Mouse (Mus musculus): ENCODE measurements around the gene Olfr1293-ps. TPM values are rescaled to one million over a fixed set of nuclear protein-coding genes. Genes with fewer than 3 reads are reported as not detected.

Olfr1293-ps gene
- polyA plus RNA-seq, 1 experiment from 2014 or later: not detected

DNA sequence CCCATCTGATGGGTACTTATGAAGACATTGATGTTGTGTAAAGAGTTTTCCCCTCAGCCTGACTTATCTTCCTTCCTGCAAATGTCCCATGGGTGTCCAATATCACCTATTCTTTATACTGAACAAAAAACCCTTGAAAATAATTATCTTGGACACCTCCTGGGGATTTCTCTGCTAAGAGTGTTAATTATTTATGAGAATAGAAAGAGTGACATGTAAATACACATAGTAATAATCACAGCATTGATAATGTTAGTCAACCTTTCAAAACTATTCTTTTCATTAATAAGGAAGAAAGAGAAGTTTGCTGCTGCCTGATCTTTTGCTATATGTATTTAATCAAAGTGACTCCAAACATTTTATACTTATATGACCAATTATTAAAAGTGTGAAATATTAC is 44.6 kb downstream of the Olfr1293-ps start, which contains the start of gene Olfr1295:
TSS of gene Olfr1295 (minus strand) at position 101 of the 400 bp plus-strand sequence.
- no peak within 1 kb of the TSS for H3K4me3 ChIP-seq (ENCODE audit: low read depth, low read length)
- no peak within 1 kb of the TSS for H3K27ac ChIP-seq (ENCODE audit: low read depth, low read length)
- H3K9ac ChIP-seq (ENCODE audit: low read depth, low read length): no peak within 1 kb of the TSS
- ATAC-seq: no peak
- no peaks in the 10 kb centered on the region for H3K27me3 ChIP-seq (replicated peaks; ENCODE audit: control insufficient read depth, insufficient read depth, low read length)
- H3K4me2 ChIP-seq (replicated peaks; ENCODE audit: low read depth): no peak within 1 kb of the TSS
- no peak for TF ChIP-seq CTCF (IDR thresholded peaks at IDR 0.05; ENCODE audit: low read depth)
- H3K36me3 ChIP-seq (ENCODE audit: control insufficient read depth, insufficient read depth): no peaks in the 10 kb centered on the region
- no peaks in the 10 kb centered on the region for H3K9me3 ChIP-seq (ENCODE audit: control insufficient read depth)
- H3K4me1 ChIP-seq (replicated peaks; ENCODE audit: control insufficient read depth, insufficient read depth, low read length): no peaks in the 10 kb centered on the region

Other genes with a start within 250 kb of the Olfr1293-ps start
- not detected in 2 replicates for gene Olfr1278, start 235.1 kb upstream of the Olfr1293-ps start, polyA plus RNA-seq (2015; fragmentation: Nextera tagmentation; extraction: Ambion mirVana)
- gene Olfr1279, start 224.6 kb upstream of the Olfr1293-ps start, polyA plus RNA-seq (2015; fragmentation: Nextera tagmentation; extraction: Ambion mirVana): not detected in 2 replicates
- not detected in 2 replicates for gene Olfr1280, start 211.2 kb upstream of the Olfr1293-ps start, polyA plus RNA-seq (2015; fragmentation: Nextera tagmentation; extraction: Ambion mirVana)
- not detected in 2 replicates for gene Olfr1281, start 198.7 kb upstream of the Olfr1293-ps start, polyA plus RNA-seq (2015; fragmentation: Nextera tagmentation; extraction: Ambion mirVana)
- gene Olfr1282, start 189.1 kb upstream of the Olfr1293-ps start, polyA plus RNA-seq (2015; fragmentation: Nextera tagmentation; extraction: Ambion mirVana): not detected in 2 replicates
- not detected in 2 replicates for gene Olfr1283, start 158.4 kb upstream of the Olfr1293-ps start, polyA plus RNA-seq (2015; fragmentation: Nextera tagmentation; extraction: Ambion mirVana)
- not detected in 2 replicates for gene Olfr1284, start 149.7 kb upstream of the Olfr1293-ps start, polyA plus RNA-seq (2015; fragmentation: Nextera tagmentation; extraction: Ambion mirVana)
- gene Olfr1286, start 102.1 kb upstream of the Olfr1293-ps start, polyA plus RNA-seq (2015; fragmentation: Nextera tagmentation; extraction: Ambion mirVana): not detected in 2 replicates
- not detected in 2 replicates for gene Olfr1287, start 76.1 kb upstream of the Olfr1293-ps start, polyA plus RNA-seq (2015; fragmentation: Nextera tagmentation; extraction: Ambion mirVana)
- not detected in 2 replicates for gene Olfr1288, start 51.1 kb upstream of the Olfr1293-ps start, polyA plus RNA-seq (2015; fragmentation: Nextera tagmentation; extraction: Ambion mirVana)
- gene Olfr1289, start 44.4 kb upstream of the Olfr1293-ps start, polyA plus RNA-seq (2015; fragmentation: Nextera tagmentation; extraction: Ambion mirVana): not detected in 2 replicates
- not detected in 2 replicates for gene Olfr1290, start 31.4 kb upstream of the Olfr1293-ps start, polyA plus RNA-seq (2015; fragmentation: Nextera tagmentation; extraction: Ambion mirVana)
- not detected in 2 replicates for gene Olfr1291-ps1, start 28.0 kb upstream of the Olfr1293-ps start, polyA plus RNA-seq (2015; fragmentation: Nextera tagmentation; extraction: Ambion mirVana)
- gene Olfr1294, start 15.1 kb downstream of the Olfr1293-ps start, polyA plus RNA-seq (2015; fragmentation: Nextera tagmentation; extraction: Ambion mirVana): not detected in 2 replicates
- not detected in 2 replicates for gene Olfr1295, start 44.5 kb downstream of the Olfr1293-ps start, polyA plus RNA-seq (2015; fragmentation: Nextera tagmentation; extraction: Ambion mirVana)
- not detected in 2 replicates for gene Olfr1297, start 101.3 kb downstream of the Olfr1293-ps start, polyA plus RNA-seq (2015; fragmentation: Nextera tagmentation; extraction: Ambion mirVana)
- gene Olfr1298, start 124.0 kb downstream of the Olfr1293-ps start, polyA plus RNA-seq (2015; fragmentation: Nextera tagmentation; extraction: Ambion mirVana): not detected in 2 replicates
- gene Olfr1299, start 136.2 kb downstream of the Olfr1293-ps start, polyA plus RNA-seq (2015; fragmentation: Nextera tagmentation; extraction: Ambion mirVana): not detected in 2 replicates
- gene Olfr1301, start 225.8 kb downstream of the Olfr1293-ps start, polyA plus RNA-seq (2015; fragmentation: Nextera tagmentation; extraction: Ambion mirVana): not detected in 2 replicates